Mouse (Mus musculus) midbrain, embryonic 11.5 days (tissue): ENCODE measurements around the gene Cobll1. TPM values are rescaled to one million over a fixed set of nuclear protein-coding genes. Genes with fewer than 3 reads are reported as not detected.

Experiments used
- polyA plus RNA-seq: library from polyadenylated mRNA; unstranded; fragments of >200 nt; fragmentation: Nextera tagmentation; extraction: Ambion mirVana; gene quantifications from 2 replicates; pipeline ENCODE4 v1.2.1, GENCODE M21; 2014

Cobll1 gene
- polyA plus RNA-seq, 1 experiment from 2014 or later = 2.0 TPM

Other genes with a start within 250 kb of the Cobll1 start
- gene Grb14, start 214.4 kb downstream of the Cobll1 start, polyA plus RNA-seq = 5.7 and 6.8 TPM in 2 replicates
- 0.68 and 1.1 TPM in 2 replicates for gene Slc38a11, start 124.6 kb upstream of the Cobll1 start, polyA plus RNA-seq